Mouse (Mus musculus): ENCODE results near the gene Cxxc4. TPM values are rescaled to one million over a fixed set of nuclear protein-coding genes. Genes with fewer than 3 reads are reported as not detected.

Cxxc4 gene
- polyA plus RNA-seq, 1 experiment, result not detected

DNA sequence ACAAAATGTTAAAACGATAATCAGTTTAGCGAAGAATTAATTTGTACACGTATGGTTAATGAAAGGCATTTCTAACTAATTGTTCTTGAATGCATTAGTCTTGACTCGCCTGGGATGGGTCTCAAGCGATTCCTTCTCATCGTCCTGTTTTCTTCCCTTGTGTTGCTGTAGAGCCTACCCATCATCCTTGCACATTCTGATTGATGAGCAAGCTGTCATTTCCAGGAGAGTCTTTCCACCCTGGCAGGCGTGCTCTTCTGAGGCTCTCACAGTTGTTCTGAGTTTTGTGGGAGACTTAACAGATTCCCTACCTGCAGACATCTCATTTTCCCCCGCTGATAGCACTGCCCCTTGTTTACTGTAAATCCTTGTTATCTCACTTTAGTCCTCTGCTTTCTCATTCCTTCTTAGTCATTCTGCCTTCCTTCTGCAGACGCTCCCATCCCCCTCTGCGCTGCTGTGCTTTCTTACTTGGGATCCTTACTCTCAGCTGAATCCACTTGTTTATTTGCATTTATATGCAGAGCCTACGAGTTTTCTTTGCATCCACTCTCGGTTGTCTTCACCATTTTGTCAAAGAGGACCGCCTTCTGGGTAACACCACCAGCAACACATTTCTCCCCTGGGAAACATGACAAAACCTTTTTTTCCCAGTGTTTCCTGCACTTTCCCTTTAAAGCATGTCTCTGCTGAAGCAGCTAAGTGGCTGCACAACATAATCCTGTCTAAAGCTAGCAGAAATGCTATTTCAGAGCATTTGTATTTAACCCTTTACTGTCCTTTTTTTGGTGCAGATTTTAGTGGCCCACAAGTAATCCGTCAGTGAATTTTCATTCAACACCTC, 45.5 kb downstream of the Cxxc4 start:
- no peak overlapping the region for H3K27ac ChIP-seq (ENCODE audit: insufficient read depth, low read depth, low read length)
- WGBS, result 27% methylated on average over 14 of the region's 14 CpGs
- TF ChIP-seq CTCF (IDR thresholded peaks at IDR 0.05; ENCODE audit: insufficient read depth, low read depth, low read length) (no peak), POLR2A (IDR thresholded peaks at IDR 0.05; ENCODE audit: insufficient read depth, low read depth, low read length) (no peak)
- H3K4me3 ChIP-seq (ENCODE audit: insufficient read depth, low read depth, low read length), result no peak overlapping the region
- H3K4me1 ChIP-seq (ENCODE audit: control insufficient read depth, insufficient read depth, low read length), result no peaks in the 10 kb centered on the region

DNA sequence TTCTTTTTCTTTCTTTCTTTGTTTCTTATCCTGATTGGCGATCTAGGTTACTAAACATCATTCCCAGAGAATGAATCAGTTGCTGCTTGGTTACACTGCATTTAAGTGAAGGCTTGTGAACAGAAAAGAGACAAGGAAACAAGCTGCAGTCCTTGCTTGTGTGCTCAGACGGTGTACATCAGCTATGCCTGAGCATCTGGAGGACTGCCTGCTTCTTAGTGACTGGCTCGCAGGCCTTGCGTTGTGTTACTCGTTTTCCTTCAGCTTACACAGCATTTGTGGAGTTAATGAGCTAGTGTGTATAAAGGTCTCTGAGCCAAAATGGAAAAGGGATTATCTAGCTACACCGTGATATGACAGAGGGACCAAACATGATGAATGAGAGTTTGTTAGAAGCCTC, 58.9 kb downstream of the Cxxc4 start:
- Histone ChIP-seq H3K4me3 (ENCODE audit: insufficient read depth, low read depth, low read length) (no peak overlapping the region), H3K27ac (ENCODE audit: insufficient read depth, low read depth, low read length) (no peak overlapping the region), H3K4me1 (ENCODE audit: control insufficient read depth, insufficient read depth, low read length) (no peaks in the 10 kb centered on the region)
- TF ChIP-seq CTCF (IDR thresholded peaks at IDR 0.05; ENCODE audit: insufficient read depth, low read depth, low read length), result no peak
- no peak for TF ChIP-seq POLR2A (IDR thresholded peaks at IDR 0.05; ENCODE audit: insufficient read depth, low read depth, low read length)
- 51% methylated on average over 6 of the region's 6 CpGs for WGBS

DNA sequence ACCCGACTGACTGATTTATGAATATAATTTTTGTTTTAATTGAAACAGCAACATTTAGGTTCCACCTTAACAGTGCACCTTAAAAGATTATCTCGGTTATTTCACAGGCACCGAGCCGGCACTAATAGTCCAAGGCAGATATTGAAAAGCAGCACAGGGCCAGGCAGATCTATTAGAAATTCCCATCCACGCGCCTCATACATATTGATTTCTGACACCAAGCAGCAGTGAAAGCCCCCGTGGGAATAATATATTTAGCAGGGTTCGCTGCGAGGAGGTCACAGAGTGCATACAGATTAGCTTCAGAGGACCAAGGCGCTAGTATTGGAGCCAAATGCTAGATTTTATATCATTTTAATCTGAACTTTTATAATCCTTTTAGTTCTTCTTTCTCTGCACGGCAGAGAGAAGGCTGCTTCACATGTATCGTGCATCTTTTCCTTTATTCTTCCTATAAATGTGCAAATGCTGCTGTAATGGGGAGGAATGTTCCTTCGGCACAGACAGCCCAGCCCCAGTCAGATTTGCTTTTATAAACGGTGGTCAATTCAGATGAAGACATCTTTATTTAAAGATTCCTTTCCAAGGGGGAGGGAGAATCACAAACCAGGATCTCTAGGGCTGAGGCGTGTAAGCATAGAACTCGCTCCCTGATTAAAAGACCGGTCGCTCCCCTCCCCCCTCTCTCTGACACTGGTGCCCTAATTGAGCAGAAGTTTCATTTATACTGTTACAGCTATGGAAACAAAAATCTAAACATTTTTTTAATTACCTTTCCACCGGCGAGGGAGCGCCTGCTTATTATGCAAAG, 66.6 kb downstream of the Cxxc4 start:
- peak overlapping the region; percentile 15; the same call in 1 of the 2 replicates for H3K4me3 ChIP-seq (ENCODE audit: insufficient read depth, low read depth, low read length)
- TF ChIP-seq POLR2A (IDR thresholded peaks at IDR 0.05; ENCODE audit: insufficient read depth, low read depth, low read length) (no peak), CTCF (IDR thresholded peaks at IDR 0.05; ENCODE audit: insufficient read depth, low read depth, low read length) (no peak)
- WGBS, result 7% methylated on average over 21 of the region's 21 CpGs

DNA sequence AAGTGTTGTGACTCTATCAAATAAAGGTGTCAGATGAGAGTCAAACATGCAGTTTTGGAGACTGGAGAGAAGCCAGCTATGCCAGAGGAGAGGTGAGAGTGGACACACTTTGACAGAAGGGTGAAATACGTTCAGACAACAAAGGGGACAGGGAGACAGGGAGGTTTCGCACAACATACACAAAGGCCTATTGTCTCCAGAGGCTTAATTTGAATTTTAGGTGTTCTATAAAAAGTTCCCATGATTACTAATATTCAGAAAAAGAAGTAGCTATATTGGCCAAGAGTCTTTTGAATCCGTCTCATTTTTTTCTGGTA, 67.2 kb downstream of the Cxxc4 start:
- Histone ChIP-seq H3K4me3 (ENCODE audit: insufficient read depth, low read depth, low read length) (no peak overlapping the region), H3K4me1 (ENCODE audit: control insufficient read depth, insufficient read depth, low read length) (no peaks in the 10 kb centered on the region), H3K27ac (ENCODE audit: insufficient read depth, low read depth, low read length) (no peak overlapping the region)
- WGBS, result 57% methylated on average over 3 of the region's 3 CpGs
- no peak for TF ChIP-seq CTCF (IDR thresholded peaks at IDR 0.05; ENCODE audit: insufficient read depth, low read depth, low read length)
- no peak for TF ChIP-seq POLR2A (IDR thresholded peaks at IDR 0.05; ENCODE audit: insufficient read depth, low read depth, low read length)

More for the DNA sequence above, 66.6 kb downstream of the Cxxc4 start:
- H3K27ac ChIP-seq (ENCODE audit: insufficient read depth, low read depth, low read length), result no peak overlapping the region
- H3K4me1 ChIP-seq (ENCODE audit: control insufficient read depth, insufficient read depth, low read length), result no peaks in the 10 kb centered on the region

DNA sequence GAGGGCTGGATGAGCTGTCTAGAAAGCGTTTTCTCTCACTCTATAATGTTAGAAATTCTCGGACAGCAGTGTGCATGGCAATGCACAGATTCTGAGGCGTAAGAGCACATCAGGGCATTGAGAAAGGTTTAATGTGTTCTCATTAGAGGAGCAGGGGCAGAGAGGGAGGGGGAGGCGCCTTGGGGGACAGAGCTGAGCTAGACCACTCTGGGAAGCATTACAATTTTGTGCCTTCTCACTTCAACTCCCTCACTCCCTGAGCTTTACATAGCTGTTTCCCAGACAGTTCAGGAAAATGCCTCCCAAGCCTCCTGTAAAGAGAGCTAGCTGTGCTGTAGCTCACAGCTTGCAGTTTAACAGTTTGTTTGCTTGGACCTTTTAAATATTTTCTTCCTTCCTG, 70.2 kb downstream of the Cxxc4 start:
- Histone ChIP-seq H3K4me1 (ENCODE audit: control insufficient read depth, insufficient read depth, low read length) (no peaks in the 10 kb centered on the region), H3K27ac (ENCODE audit: insufficient read depth, low read depth, low read length) (no peak overlapping the region), H3K4me3 (ENCODE audit: insufficient read depth, low read depth, low read length) (no peak overlapping the region)
- TF ChIP-seq CTCF (IDR thresholded peaks at IDR 0.05; ENCODE audit: insufficient read depth, low read depth, low read length), result no peak
- TF ChIP-seq POLR2A (IDR thresholded peaks at IDR 0.05; ENCODE audit: insufficient read depth, low read depth, low read length), result no peak
- WGBS, result 50% methylated on average over 4 of the region's 4 CpGs

DNA sequence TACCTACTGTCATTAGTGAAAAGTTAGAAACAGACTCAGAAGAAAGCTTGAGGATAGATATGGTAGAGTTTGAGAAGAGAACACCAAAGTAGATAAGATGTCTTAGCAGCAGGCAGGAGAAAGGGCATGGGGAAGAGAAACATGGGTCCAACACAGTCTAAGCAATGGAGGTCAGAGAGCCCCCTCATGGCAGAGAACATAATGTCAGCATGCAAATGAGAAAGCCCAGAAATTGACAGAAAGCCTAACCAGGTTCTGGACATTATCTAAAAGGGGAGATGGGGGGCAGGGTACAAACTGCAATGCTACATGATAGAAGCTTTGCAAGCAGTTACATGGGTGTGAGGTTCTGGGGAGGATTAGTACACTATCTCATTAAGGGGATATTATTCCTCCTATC, 71.5 kb downstream of the Cxxc4 start:
- TF ChIP-seq CTCF (IDR thresholded peaks at IDR 0.05; ENCODE audit: insufficient read depth, low read depth, low read length) (no peak), POLR2A (IDR thresholded peaks at IDR 0.05; ENCODE audit: insufficient read depth, low read depth, low read length) (no peak)
- H3K27ac ChIP-seq (ENCODE audit: insufficient read depth, low read depth, low read length), result no peak overlapping the region
- H3K4me1 ChIP-seq (ENCODE audit: control insufficient read depth, insufficient read depth, low read length), result no peaks in the 10 kb centered on the region
- H3K4me3 ChIP-seq (ENCODE audit: insufficient read depth, low read depth, low read length), result no peak overlapping the region

Measured in olfactory bulb, adult 2 months (tissue).